In the genomic region with DNA sequence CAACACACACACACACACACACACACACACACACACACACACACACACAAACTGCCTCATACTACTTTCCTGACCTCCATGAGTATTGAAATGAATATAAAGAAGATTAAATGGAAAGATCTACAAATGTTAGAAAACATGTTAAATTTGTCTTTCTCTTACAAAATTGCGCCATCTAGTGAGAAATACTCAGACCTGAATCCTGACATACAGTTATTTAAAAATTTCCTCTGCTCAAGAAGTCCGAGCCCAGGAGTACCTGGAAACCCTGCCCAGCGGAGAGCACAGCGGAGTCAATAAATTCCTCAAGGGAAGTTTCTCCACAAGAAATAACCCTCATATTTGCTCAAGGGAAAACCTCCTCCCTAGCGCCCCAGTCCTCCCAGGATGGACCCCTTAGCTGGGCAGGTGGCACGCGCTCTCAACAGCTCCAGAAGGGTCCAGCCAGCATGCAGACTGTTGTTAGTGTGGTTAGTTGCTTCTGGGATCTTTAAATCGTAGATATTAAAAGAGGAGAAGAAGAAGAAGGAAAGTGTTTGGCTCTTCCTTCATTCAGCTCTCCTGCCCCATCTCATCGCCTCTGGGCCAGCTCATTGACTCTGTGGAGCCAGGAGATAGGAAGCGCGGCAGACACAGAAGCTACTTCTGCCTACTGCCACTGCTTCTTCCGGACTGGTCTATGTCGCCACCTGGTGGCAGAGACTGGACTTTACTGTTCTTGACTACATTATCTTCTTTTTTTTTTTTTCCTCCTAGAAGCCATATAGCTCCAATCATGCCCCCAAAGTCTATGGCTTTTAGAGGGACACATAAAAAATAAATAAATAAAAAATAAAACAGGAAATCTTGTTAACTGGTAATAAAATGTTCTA, we compare ENCODE assay signal across 9 mouse cellular contexts. TPM values are rescaled to one million over a fixed set of nuclear protein-coding genes. Genes with fewer than 3 reads are reported as not detected.
DNase-seq lines count a peak whose midpoint lies in the region; ATAC-seq lines count a peak whose summit lies in the region.
"Had no signal": no experiment of that assay in that cellular context is flagged by ENCODE, and none has a peak within 500 bp of the region (broad histone marks: within the 10 kb centered on the region; RNA-seq: fewer than 3 reads in every experiment).

No protein-coding gene starts in this region.

- no peak overlapping the region for H3K9ac ChIP-seq in midbrain, embryonic 14.5 days (replicated peaks; ENCODE audit: low read length)
- no peak overlapping the region for H3K9ac ChIP-seq in midbrain, embryonic 15.5 days
- no peak overlapping the region for H3K9ac ChIP-seq in liver, embryonic 13.5 days

- H3K36me3 ChIP-seq in midbrain, embryonic 14.5 days (ENCODE audit: control insufficient read depth, insufficient read depth, low read length): no peaks in the 10 kb centered on the region
- H3K36me3 ChIP-seq in midbrain, embryonic 15.5 days (replicated peaks): no peaks in the 10 kb centered on the region
- no peaks in the 10 kb centered on the region for H3K36me3 ChIP-seq in liver, embryonic 13.5 days

- H3K4me3 ChIP-seq in midbrain, embryonic 14.5 days (replicated peaks; ENCODE audit: low read depth, low read length): no peak overlapping the region
- H3K4me3 ChIP-seq in midbrain, embryonic 15.5 days: no peak overlapping the region
- no peak overlapping the region for H3K4me3 ChIP-seq in liver, embryonic 13.5 days (replicated peaks)

- no peaks in the 10 kb centered on the region for H3K27me3 ChIP-seq in midbrain, embryonic 14.5 days (ENCODE audit: control insufficient read depth, insufficient read depth, low read length)
- H3K27me3 ChIP-seq in midbrain, embryonic 15.5 days (replicated peaks): no peaks in the 10 kb centered on the region
- no peaks in the 10 kb centered on the region for H3K27me3 ChIP-seq in liver, embryonic 13.5 days

- 64% methylated on average over 13 of the region's 13 CpGs for WGBS in midbrain, embryonic 14.5 days
- whole genome bisulfite sequencing in midbrain, embryonic 15.5 days: 65% methylated on average over 13 of the region's 13 CpGs
- 38% methylated on average over 13 of the region's 13 CpGs for WGBS in liver, embryonic 13.5 days (ENCODE audit: insufficient replicate concordance)

- H3K4me2 ChIP-seq in midbrain, embryonic 14.5 days (ENCODE audit: low read length): no peak overlapping the region
- no peak overlapping the region for H3K4me2 ChIP-seq in midbrain, embryonic 15.5 days
- no peak overlapping the region for H3K4me2 ChIP-seq in liver, embryonic 13.5 days

- ATAC-seq in midbrain, embryonic 14.5 days (ENCODE audit: low FRiP score, low TSS enrichment): no peak
- ATAC-seq in midbrain, embryonic 15.5 days (replicated peaks): no peak
- no peak for ATAC-seq in liver, embryonic 13.5 days (ENCODE audit: low read depth)

- H3K27ac ChIP-seq in midbrain, embryonic 14.5 days (replicated peaks; ENCODE audit: low read depth, low read length): no peak overlapping the region
- no peak overlapping the region for H3K27ac ChIP-seq in midbrain, embryonic 15.5 days
- H3K27ac ChIP-seq in liver, embryonic 13.5 days: no peak overlapping the region

- peaks cover 35% of the 10 kb centered on the region for H3K9me3 ChIP-seq in midbrain, embryonic 14.5 days (ENCODE audit: control insufficient read depth, low read length)
- peaks cover 36% of the 10 kb centered on the region for H3K9me3 ChIP-seq in midbrain, embryonic 15.5 days
- no peaks in the 10 kb centered on the region for H3K9me3 ChIP-seq in liver, embryonic 13.5 days (replicated peaks)

- peak; percentile 17 for DNase-seq in midbrain, embryonic 14.5 days
- peak; percentile 49 for DNase-seq in adrenal gland, postnatal 25 days
- peak; percentile 16 for DNase-seq in fibroblast of lung, adult 2 months (ENCODE audit: low read depth)
- DNase-seq in kidney, postnatal 10 days: peak; percentile 77
- peak; percentile 36 for DNase-seq in liver, embryonic 13.5 days
- peak; percentile 8 for DNase-seq in retina, postnatal 7 days (ENCODE audit: low read depth, low spot score)
- peak; percentile 38 for DNase-seq in urinary bladder, postnatal 14 days (ENCODE audit: low spot score)

- no peaks in the 10 kb centered on the region for H3K4me1 ChIP-seq in midbrain, embryonic 14.5 days (ENCODE audit: control insufficient read depth, insufficient read depth, low read length)
- no peaks in the 10 kb centered on the region for H3K4me1 ChIP-seq in midbrain, embryonic 15.5 days
- H3K4me1 ChIP-seq in liver, embryonic 13.5 days (replicated peaks): no peaks in the 10 kb centered on the region

RNA-seq across cellular contexts. Expression of gene Cts8, which starts 13.8 kb away (rescaled TPM):
- polyA plus RNA-seq in midbrain, embryonic 14.5 days (2014; fragmentation: Nextera tagmentation; extraction: Ambion mirVana): not detected in 2 replicates
- not detected in 2 replicates for polyA plus RNA-seq in midbrain, embryonic 15.5 days (2015; fragmentation: Nextera tagmentation; extraction: Ambion mirVana)
- not detected in 2 replicates for total RNA-seq in adrenal gland, postnatal 25 days (2021)
- not detected in 2 replicates for polyA plus RNA-seq in liver, embryonic 13.5 days (2015; fragmentation: Nextera tagmentation; extraction: Ambion mirVana)
- polyA plus RNA-seq: gonadal fat pad, adult 2 months had no signal

RNA-seq across cellular contexts. Expression of gene Cts6, which starts 38.1 kb away (rescaled TPM):
- polyA plus RNA-seq in midbrain, embryonic 14.5 days (2014; fragmentation: Nextera tagmentation; extraction: Ambion mirVana): not detected in 2 replicates
- not detected in 2 replicates for polyA plus RNA-seq in midbrain, embryonic 15.5 days (2015; fragmentation: Nextera tagmentation; extraction: Ambion mirVana)
- not detected in 2 replicates for total RNA-seq in adrenal gland, postnatal 25 days (2021)
- polyA plus RNA-seq in liver, embryonic 13.5 days (2015; fragmentation: Nextera tagmentation; extraction: Ambion mirVana): not detected in 2 replicates
- polyA plus RNA-seq: gonadal fat pad, adult 2 months had no signal

RNA-seq across cellular contexts. Expression of gene Gm49398, which starts 47.3 kb away (rescaled TPM):
- polyA plus RNA-seq in midbrain, embryonic 14.5 days (2014; fragmentation: Nextera tagmentation; extraction: Ambion mirVana): not detected in 2 replicates
- polyA plus RNA-seq in midbrain, embryonic 15.5 days (2015; fragmentation: Nextera tagmentation; extraction: Ambion mirVana): not detected in 2 replicates
- total RNA-seq in adrenal gland, postnatal 25 days (2021): not detected in 2 replicates
- polyA plus RNA-seq in liver, embryonic 13.5 days (2015; fragmentation: Nextera tagmentation; extraction: Ambion mirVana): not detected in 2 replicates
- polyA plus RNA-seq: gonadal fat pad, adult 2 months had no signal

Comparison
In these comparisons a context has a peak if more than half of its experiments do, and no peak if none do; other contexts are left out.
1. DNase-seq: peak in every context shown above with its lines; median percentile 77 in kidney, postnatal 10 days; 49 in adrenal gland, postnatal 25 days; 38 in urinary bladder, postnatal 14 days; 36 in liver, embryonic 13.5 days; 17 in midbrain, embryonic 14.5 days; 16 in fibroblast of lung, adult 2 months; 8 in retina, postnatal 7 days.